Mouse (Mus musculus): ENCODE measurements around the gene Cep152.

Gene Cep152

DNA sequence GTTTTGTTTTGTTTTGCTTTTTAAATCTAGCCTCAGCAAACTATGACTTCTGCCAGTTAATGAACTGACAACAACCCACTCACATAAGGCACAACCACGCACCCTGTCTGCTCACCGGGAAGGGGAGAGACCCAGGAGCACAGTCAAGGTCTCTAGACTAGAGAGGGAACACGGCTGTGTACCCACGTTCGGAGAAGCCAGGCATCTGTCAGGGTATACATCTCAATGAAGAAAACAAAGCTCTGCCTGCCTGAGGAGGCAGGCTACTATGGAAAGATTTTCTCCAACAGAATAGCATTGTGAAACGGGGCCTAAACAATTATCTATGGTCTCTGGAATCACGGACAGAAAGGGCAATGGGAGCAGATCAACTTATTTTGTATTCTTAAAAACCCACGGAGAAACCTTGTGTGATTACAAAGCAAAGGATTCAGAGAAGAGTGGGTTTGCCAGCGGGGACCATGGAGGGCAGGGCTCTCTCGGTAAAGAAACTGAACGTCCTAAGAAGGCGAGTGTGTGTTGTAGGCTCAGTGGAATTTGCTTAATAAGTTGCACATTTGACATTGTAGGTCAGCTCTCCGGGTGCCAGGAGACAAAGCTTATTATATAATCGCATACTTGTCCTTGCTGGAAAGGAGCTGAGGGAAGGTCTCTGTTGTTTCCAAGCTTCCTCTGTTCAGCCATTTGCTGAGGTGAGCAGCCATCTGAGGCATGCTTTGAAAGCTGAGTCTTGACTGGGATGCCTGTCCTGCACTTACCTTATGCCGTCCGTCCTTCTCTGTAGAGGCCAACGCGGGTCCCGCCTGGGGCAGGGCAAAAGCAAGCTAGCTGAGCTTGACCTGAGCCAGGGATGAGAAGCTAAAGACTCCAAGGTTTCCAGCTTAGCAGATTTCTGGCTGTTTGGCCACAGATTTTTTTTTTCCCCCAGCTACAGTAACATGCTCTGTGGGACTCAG, 66.0 kb downstream of the Cep152 start:
- no peak for DNase-seq (ENCODE audit: low read depth, low spot score)

DNA sequence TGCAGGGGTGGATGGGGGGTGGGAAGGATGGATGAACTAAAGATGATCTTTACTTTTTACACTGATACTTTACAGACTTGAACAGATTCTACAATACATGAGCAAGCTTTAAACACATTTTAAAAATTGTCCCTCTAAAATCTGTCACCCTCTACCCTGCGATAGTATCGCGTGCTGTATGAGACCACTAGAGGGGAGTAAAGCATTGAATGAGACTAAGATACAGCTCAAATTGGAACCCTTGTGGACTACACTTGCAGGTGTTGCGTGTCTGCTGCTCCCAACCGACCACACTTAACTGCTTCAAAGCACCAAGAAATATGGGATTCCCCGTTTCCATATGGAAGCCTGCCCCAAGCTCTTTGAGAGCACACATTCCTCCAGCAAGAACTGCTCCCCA, 69.1 kb downstream of the Cep152 start:
- DNase-seq (ENCODE audit: low read depth, low spot score) = no peak

- DNase-seq (ENCODE audit: low read depth, low spot score) = no peak
These were observed 75.9 kb downstream of the Cep152 start for GRCm38 (mm10) chr2:125548806-125549578.

DNA sequence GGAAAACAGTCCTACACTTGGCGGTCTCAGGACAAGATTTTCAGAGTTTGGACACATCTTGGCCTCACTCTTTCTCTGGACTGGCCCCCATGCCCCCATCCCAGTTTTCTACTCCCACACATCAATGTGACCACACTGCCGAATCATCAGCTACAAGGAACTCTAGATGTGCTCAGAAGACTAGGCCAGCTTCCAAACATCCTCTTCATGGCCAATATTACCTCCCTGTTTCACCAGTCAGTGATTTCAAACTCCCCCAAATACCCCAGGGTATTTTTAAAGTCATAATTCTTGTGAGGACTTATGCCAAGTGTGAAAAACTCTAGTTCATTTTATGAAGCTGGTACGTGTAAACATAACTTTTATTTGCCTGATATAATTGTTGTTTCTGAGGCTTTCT, 79.9 kb downstream of the Cep152 start:
- no peak for DNase-seq (ENCODE audit: low read depth, low spot score)

GRCm38 (mm10) chr2:125543646-125544045, 81.3 kb downstream of the Cep152 start:
- no peak for DNase-seq (ENCODE audit: low read depth, low spot score)

DNA sequence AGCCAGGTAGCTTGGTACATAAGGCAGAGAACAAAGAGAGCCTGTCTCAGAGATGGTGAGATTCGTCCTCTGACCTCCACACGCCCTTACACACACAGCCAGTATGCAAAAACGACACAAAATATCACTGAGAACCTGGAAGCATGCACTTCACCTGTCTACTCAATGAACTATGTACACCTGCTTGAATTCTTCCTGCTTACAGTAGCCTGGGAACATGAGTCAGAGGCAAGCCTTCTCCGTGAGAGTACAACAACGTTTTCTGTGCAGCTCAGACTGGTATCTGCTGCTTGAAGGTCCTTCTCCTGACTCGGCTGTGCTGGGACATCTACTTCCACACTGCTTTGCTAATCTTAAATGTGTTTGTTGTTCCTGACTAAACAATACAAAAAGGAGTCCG, 83.5 kb downstream of the Cep152 start:
- DNase-seq (ENCODE audit: low read depth, low spot score) = no peak

DNA sequence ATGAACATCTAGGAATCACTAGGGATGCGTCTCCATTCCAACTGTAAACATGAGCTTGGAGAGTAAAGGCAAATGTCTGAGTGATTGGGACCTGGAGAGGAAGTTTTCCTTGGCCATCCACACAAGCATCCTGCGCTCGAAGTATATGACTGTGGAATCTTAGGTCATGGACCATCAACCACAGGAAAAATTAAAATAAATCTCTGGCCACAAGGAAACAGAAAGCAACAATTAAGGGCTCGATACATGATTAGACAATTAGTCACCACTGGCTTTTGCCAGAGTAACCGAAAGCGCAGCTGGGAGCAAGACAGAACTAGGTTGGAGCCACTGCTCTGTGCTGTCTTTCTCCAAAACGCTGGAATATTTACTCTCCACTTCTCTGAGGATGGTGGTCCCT, 84.3 kb downstream of the Cep152 start:
- no peak for DNase-seq (ENCODE audit: low read depth, low spot score)

DNA sequence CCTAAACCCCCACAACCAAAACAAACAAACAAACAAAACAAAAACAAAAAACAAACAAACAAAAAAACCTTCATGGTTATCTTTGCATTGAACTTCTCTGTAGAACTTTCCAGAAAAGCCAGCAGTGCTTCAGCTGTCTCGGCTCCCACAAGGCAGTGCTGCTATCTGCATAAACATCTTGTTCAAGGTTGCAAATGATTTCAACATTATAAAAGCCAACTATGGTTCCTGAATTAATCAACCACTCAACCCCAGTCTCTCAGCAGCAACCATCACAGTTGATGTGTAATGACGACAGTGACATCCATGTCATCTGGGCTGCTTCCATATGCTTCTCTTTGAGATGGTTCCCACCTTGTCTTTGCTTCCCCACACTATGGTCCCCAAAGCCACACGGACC, 85.3 kb downstream of the Cep152 start:
- no peak for DNase-seq (ENCODE audit: low read depth, low spot score)

- DNase-seq (ENCODE audit: low read depth, low spot score) = no peak
These were observed 94.2 kb downstream of the Cep152 start for GRCm38 (mm10) chr2:125530665-125531064.

GRCm38 (mm10) chr2:125526566-125526965, 98.3 kb downstream of the Cep152 start:
- DNase-seq (ENCODE audit: low read depth, low spot score) = no peak

- DNase-seq (ENCODE audit: low read depth, low spot score) = no peak
These were observed 99.4 kb downstream of the Cep152 start for GRCm38 (mm10) chr2:125525484-125525883.

DNA sequence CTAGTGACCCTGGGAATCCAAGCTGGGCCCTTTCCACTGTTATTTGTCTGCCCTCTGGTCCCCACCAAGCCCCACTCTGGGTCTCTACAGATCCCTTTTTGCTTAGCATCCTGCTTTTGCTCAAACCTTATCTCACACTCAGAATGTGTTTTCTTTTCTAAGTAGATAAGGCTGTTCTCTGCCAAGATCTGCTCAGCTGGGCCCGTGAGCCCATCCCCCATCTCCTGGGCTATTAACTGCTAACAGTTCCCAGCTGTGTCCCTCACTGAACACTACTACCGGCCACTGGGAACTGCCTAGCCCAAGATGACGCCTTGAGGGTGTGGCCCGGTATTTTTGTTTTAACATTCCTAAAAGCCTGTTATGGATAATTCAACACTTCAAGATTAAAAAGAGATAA, 108.3 kb downstream of the Cep152 start:
- no peak for DNase-seq (ENCODE audit: low read depth, low spot score)

DNA sequence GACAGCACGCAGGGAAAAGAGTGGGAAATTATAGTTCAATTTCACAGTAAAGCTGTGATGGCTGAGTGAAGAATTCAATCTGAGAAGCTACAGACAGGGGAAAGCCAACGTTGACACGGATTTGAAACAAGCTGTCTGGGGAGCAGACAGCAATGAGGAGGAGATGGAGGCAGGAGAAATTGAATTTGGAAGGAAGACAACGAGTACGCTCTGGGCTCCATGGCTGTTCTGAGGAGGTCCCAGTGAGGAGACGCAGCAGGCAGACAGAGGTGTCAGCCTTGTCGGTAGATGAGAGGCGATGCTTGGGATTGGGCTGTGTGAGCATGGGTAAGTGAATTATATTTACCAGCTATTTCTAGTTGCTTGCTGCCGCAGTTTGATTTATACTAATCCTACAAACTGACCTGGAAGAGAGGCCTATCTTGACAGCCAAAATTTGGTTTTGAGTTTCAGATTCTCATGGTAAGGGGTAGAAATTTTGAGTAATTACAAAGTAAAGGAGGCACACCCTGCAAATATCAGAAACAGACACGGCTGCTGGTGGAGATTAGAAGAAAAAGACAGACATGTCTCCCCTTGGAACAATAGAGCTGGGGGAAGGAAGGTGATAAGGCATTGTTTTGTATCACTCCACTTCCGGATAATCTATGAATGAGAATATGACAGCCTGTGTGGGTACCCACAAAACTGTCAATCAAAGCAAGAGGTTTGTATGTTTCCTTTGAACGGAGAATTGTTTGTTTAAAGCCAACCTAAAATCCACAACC, 109.4 kb downstream of the Cep152 start:
- no peak for DNase-seq (ENCODE audit: low read depth, low spot score)

DNA sequence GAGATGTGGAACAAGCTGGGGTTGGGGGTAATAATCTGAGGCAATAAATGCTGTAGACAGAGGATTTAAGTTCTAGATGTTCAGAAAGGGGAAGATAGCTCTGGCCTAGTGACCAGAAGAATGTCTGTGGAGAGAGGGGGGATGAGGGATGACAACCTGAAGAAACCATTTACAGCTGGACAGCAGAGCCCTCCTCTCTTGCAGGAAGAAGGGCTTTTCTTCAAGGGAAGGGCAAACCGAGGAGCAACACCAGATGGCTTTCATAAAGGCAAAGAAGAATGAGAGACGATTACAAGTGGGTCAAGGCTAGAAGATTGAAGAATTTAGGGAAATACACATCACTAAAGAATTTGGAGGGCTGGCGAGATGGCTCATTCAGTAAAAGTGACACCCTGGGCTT, 110.5 kb downstream of the Cep152 start:
- no peak for DNase-seq (ENCODE audit: low read depth, low spot score)

Data from retina, postnatal 7 days (tissue).